Mouse (Mus musculus) kidney, embryonic 16.5 days (tissue): ENCODE data around the gene Lyar. TPM values are rescaled to one million over a fixed set of nuclear protein-coding genes. Genes with fewer than 3 reads are reported as not detected.

ENCODE experiments used
- ATAC-seq: fragments of 200-750 bp; cut with Nextera tagmentation; 2 replicates; pipeline ENCODE4 v1.8.0; 2017; ENCODE audit warnings: moderate TSS enrichment; ENCODE audit not compliant: low FRiP score, low TSS enrichment
- H3K27ac ChIP-seq: fragments of 300-500 bp; sonication (generic); 2 replicates; pipeline ENCODE4 v1.5.1; 2014; ENCODE audit warnings: low read length
- H3K27me3 ChIP-seq: fragments of 300-500 bp; sonication (generic); 2 replicates; pipeline ENCODE4 v1.6.1; 2014; ENCODE audit warnings: low read length, control low read depth, mixed read lengths; ENCODE audit not compliant: insufficient read depth
- H3K36me3 ChIP-seq: fragments of 300-500 bp; sonication (generic); 2 replicates; pipeline ENCODE4 v1.6.1; 2014; ENCODE audit warnings: low read length, control low read depth, mixed read lengths; ENCODE audit not compliant: insufficient read depth
- H3K4me1 ChIP-seq: fragments of 300-500 bp; sonication (generic); 2 replicates; pipeline ENCODE4 v1.6.1; 2014; ENCODE audit warnings: low read length, control low read depth, mixed read lengths; ENCODE audit not compliant: insufficient read depth
- H3K4me2 ChIP-seq: fragments of 300-500 bp; sonication (generic); replicated peaks from 2 replicates; pipeline ENCODE4 v1.6.1; 2014; ENCODE audit warnings: low read depth, low read length
- H3K4me3 ChIP-seq: fragments of 300-500 bp; sonication (generic); 2 replicates; pipeline ENCODE4 v1.5.1; 2014; ENCODE audit warnings: mild to moderate bottlenecking, low read length
- H3K9ac ChIP-seq: fragments of 300-500 bp; sonication (generic); replicated peaks from 2 replicates; pipeline ENCODE4 v1.6.1; 2014; ENCODE audit warnings: low read length
- H3K9me3 ChIP-seq: fragments of 300-500 bp; sonication (generic); 2 replicates; pipeline ENCODE4 v1.6.1; 2016; ENCODE audit warnings: low read length, control low read depth
- WGBS: fragments of 180-500 bp; shearing (Covaris S2); extraction: QIAGEN DNeasy Blood & Tissue Kit; methylation state at CpG from one replicate; pipeline ENCODE4 v1.1.7; 2014; 5-methylcytosine and 5-hydroxymethylcytosine counted together
- polyA plus RNA-seq: library from polyadenylated mRNA; unstranded; fragments of >200 nt; fragmentation: Nextera tagmentation; extraction: Ambion mirVana; gene quantifications from 2 replicates; pipeline ENCODE4 v1.2.1, GENCODE M21; 2015

Gene Lyar
- polyA plus RNA-seq, 1 experiment from 2014 or later, result 82.1 TPM

DNA sequence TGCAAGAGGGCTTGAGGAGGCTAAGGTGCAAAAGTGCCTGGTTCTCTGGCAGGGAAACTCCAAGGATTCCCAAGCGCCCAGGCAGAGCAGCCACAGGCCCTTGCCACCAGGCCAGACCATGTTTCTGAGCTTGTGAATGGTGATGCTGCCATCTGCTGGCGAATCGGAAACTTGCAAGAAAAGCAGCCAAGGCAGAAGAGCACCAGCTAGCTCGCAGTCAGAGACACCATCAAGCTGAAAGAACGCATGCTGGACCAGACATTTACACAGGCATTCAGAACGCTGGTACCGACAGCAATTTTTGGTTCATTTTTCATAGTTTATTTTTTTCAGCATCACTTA is 22.8 kb upstream of the Lyar start:
- Histone ChIP-seq H3K4me1 (no peaks in the 10 kb centered on the region), H3K27ac (no peak overlapping the region), H3K4me3 (no peak overlapping the region), H3K9ac (no peak overlapping the region), H3K9me3 (no peaks in the 10 kb centered on the region), H3K36me3 (peaks cover 21% of the 10 kb centered on the region), H3K4me2 (no peak overlapping the region), H3K27me3 (no peaks in the 10 kb centered on the region)
- 19% methylated on average over 7 of the region's 7 CpGs for WGBS
- peak; percentile 74 for ATAC-seq

DNA sequence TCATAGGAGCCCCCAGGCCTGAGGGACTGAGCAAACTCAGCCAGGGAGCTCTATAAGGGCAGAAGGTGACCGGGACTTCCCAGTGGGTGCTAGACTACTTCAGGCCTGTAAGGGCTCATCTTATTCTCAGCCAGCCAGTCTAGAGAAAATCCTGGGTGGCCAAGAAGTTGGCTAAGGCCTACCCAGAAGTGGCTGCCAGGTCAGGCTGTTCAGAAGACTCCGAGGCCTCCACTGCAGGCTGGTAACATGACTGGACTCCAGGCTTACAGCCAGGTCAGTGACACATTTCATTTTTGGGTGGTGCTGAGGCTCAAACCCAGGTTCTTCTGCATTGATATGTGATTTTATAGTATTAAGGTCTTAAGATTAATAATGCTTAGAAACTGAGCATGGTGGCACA is 20.6 kb upstream of the Lyar start:
- Histone ChIP-seq H3K36me3 (peaks cover 41% of the 10 kb centered on the region), H3K4me1 (no peaks in the 10 kb centered on the region), H3K27ac (no peak overlapping the region), H3K9me3 (no peaks in the 10 kb centered on the region), H3K4me2 (no peak overlapping the region), H3K9ac (no peak overlapping the region), H3K4me3 (no peak overlapping the region), H3K27me3 (no peaks in the 10 kb centered on the region)
- 94% methylated on average over 2 of the region's 2 CpGs for WGBS
- ATAC-seq, result no peak

DNA sequence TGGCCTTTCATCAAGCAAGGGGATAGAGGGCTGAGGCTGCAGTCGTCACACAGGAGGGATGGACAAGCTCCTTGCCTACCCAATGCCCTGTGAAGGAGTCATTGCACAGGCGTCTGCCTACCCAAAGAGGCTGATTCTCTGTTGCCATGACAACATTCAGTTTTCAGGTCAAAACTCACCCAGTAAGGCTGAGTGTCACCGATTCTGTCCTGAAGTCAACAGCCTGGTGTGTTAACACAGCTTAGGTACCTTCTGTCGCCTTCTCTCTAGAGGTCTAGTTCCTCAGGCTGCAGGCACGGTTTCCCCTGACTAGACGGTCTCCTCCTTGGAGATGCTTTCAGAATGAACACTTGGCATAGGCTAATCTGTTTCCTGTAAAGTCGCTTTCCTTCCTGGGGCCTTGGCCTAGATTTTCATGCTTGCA is 15.0 kb upstream of the Lyar start:
- no peak for ATAC-seq
- Histone ChIP-seq H3K27ac (no peak overlapping the region), H3K27me3 (no peaks in the 10 kb centered on the region), H3K9ac (no peak overlapping the region), H3K4me3 (no peak overlapping the region), H3K36me3 (peaks cover 56% of the 10 kb centered on the region), H3K4me2 (no peak overlapping the region), H3K9me3 (no peaks in the 10 kb centered on the region), H3K4me1 (no peaks in the 10 kb centered on the region)
- 84% methylated on average over 7 of the region's 7 CpGs for WGBS

DNA sequence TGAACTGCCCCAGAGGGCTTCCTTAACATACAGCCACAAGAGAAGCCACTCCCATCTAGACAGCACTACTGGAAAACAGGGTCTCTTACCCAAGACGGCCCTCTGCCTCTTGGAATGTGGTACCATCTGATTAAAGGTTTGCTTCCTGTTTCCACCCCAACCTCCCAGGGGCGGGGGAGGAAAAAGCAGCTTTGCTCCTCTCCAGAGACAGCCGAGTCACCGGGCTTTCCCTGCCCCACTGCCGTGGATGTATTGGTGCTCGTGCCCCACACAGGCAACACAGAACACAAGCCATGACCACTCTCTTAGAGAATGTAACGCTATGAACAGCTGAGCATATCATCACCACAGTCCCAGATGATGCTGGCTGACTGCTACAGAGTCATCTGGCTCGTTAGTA is 11.3 kb upstream of the Lyar start:
- H3K9me3 ChIP-seq, result no peaks in the 10 kb centered on the region
- H3K27ac ChIP-seq, result no peak overlapping the region
- H3K4me2 ChIP-seq, result no peak overlapping the region
- H3K9ac ChIP-seq, result no peak overlapping the region
- ATAC-seq, result no peak
- H3K36me3 ChIP-seq, result peaks cover 40% of the 10 kb centered on the region
- no peaks in the 10 kb centered on the region for H3K4me1 ChIP-seq
- H3K27me3 ChIP-seq, result no peaks in the 10 kb centered on the region
- 67% methylated on average over 8 of the region's 8 CpGs for WGBS
- no peak overlapping the region for H3K4me3 ChIP-seq

DNA sequence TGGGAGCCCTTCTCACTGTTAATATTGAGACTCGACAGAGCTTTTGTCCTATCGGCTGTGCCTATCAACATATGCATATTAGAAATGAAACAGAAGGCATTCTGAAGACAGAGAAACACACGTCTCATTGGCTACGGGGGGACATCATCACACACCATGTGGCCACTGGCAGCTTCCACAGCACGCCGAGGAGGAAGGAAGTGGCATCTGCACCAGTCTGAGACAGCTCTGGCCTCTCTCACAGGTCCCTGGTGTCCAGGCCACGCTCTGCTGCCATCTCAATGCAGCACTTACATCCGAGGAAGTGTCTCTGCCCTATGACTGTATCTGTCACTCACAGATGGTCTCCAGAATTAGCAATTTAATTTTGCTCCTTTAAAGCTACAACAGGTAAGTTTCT is 8.6 kb upstream of the Lyar start:
- Histone ChIP-seq H3K4me3 (no peak overlapping the region), H3K9ac (no peak overlapping the region), H3K4me1 (no peaks in the 10 kb centered on the region), H3K9me3 (no peaks in the 10 kb centered on the region), H3K4me2 (no peak overlapping the region), H3K27me3 (no peaks in the 10 kb centered on the region), H3K36me3 (peaks cover 44% of the 10 kb centered on the region), H3K27ac (no peak overlapping the region)
- ATAC-seq, result no peak
- 87% methylated on average over 8 of the region's 8 CpGs for WGBS

DNA sequence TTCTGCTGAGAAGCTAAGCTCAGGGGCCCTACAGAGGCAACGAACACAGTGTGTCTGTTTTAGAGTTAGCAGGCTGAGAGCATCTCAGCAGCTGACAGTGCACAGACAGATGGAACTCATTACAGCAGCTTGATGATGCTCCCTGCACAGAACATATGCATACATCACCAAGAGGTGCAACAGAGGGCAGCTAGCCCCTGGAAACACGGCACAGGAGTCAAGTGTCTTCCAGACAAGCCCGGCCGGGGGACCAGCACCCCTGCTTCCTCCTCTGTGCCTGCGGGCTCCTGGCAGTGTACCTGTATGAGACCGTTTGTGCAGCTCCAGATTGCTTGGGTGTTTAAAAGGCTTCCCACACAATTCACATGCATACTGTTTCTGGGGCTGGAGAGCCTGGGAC is 7.3 kb upstream of the Lyar start:
- ATAC-seq, result no peak
- Histone ChIP-seq H3K9ac (no peak overlapping the region), H3K4me3 (no peak overlapping the region), H3K4me2 (no peak overlapping the region), H3K9me3 (no peaks in the 10 kb centered on the region), H3K27me3 (no peaks in the 10 kb centered on the region), H3K4me1 (no peaks in the 10 kb centered on the region), H3K36me3 (peaks cover 41% of the 10 kb centered on the region), H3K27ac (no peak overlapping the region)
- 83% methylated on average over 6 of the region's 6 CpGs for WGBS

DNA sequence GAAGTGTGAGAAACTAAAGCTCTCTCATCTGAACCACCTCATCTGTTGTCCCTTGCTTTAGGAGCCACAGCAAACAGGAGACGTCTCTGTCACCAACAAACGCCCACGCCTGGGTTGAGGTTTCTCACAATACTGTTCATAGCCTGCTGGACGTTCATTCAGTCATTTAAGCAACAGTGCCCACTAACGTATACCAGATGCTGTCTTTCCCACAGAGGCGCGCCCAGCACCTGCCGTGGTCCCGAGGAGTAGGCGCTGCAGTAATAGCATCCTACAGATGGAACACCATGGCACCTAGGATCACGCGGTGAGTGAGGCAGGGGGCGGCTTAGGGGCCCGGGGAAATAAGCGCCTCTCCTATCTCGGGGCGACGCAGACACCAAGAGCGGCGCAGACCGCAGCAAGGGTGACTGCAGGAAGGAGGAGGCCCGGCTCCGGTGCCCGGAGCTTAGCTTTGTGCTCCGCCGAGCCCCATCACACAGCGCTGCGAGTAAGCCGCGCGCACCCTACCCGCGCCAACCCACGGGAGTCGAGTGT is 431 bp upstream of the Lyar start:
- Histone ChIP-seq H3K9ac (peak overlapping the region; percentile 87), H3K4me2 (peak overlapping the region; percentile 86), H3K4me3 (peak overlapping the region; percentile 93), H3K9me3 (no peaks in the 10 kb centered on the region), H3K27ac (peak overlapping the region; percentile 70), H3K36me3 (peaks cover 14% of the 10 kb centered on the region; the same call in 1 of the 2 replicates), H3K27me3 (no peaks in the 10 kb centered on the region), H3K4me1 (peaks cover 25% of the 10 kb centered on the region)
- WGBS, result under 1% methylated on average over 29 of the region's 35 CpGs
- ATAC-seq, result peak; percentile 78; the same call in 1 of the 2 replicates

DNA sequence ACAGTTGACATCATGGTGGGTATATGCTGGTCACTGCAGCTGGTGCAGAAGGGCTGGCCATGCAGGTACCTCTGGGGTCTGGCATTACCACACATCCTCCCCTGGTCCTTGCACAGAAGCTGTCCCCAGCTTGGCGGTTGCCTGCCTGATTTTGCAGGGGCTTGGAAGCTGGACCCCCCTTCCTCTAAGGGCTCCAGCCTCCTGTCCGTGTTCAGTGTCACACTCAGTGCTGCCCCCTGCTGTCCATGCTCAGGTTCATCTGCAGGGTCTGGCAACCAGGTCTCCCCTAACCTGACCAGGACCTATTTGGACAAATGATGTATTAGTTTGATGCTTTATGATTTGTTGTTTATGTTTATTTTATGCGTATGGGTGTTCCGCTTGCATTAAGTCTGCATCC is 15.2 kb downstream of the Lyar start:
- no peak for ATAC-seq
- 74% methylated on average over 4 of the region's 4 CpGs for WGBS
- Histone ChIP-seq H3K36me3 (peaks cover 43% of the 10 kb centered on the region), H3K4me2 (no peak overlapping the region), H3K27me3 (no peaks in the 10 kb centered on the region), H3K4me3 (no peak overlapping the region), H3K4me1 (no peaks in the 10 kb centered on the region), H3K9ac (no peak overlapping the region), H3K27ac (no peak overlapping the region), H3K9me3 (no peaks in the 10 kb centered on the region)

DNA sequence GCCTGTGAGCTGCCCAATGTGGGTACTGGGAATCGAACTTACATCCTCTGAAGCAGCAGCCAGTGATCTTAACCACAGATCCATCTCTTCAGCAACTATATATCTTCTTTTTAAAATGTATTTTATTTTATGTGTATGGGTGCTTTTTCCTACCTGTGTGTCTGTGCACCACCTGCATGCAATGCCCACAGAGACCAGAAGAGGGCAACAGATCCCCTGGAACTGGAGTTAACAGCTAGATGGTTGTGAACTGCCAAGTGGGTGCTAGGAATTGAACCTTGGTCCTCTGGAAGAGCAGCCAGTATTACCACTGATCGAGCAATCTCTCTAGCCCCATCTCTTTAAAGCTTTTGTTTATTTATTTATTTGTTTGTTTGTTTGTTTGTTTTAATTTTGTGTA is 16.4 kb downstream of the Lyar start:
- WGBS, result 89% methylated on average over 2 of the region's 2 CpGs
- Histone ChIP-seq H3K27ac (no peak overlapping the region), H3K4me2 (no peak overlapping the region)

DNA sequence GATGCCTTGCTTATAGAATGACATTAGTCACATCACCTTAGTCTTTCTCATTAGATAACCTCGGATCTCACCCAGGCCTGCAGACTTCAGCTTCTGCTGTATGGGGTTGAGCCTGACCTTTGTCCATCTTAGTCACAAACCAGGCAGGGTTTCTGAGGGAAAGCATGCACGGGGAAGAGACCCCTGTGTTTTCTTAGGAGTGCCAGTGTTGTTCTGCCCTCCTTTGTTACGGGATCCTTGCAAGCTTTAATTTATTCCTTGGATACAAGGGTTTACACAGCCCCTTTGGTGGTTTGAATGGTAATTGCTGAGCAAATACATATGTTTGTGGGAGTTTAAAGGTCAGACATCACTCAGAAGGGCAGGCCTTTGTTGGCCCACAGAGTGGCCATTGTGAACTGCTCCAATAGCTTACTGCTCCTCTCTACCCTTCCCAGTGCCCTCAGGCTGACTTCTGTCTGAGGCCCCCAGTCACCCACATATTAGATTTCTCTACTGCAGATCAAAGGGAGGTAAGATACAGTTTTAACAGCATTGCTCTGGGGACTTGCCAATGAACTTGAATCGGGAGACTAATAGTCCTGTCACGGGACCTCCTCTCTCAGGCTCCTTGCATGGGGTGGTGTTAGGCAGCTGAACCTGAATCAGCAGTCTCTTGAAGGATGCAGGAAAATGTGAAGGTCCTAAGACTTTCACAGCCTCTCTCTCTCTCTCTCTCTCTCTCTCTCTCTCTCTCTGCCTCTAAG is 20.6 kb downstream of the Lyar start:
- H3K9me3 ChIP-seq, result no peaks in the 10 kb centered on the region
- WGBS, result 6% methylated on average over 5 of the region's 5 CpGs
- no peak overlapping the region for H3K4me3 ChIP-seq
- H3K4me1 ChIP-seq, result no peaks in the 10 kb centered on the region
- no peak overlapping the region for H3K4me2 ChIP-seq
- no peaks in the 10 kb centered on the region for H3K27me3 ChIP-seq
- ATAC-seq, result peak; percentile 67
- peaks cover 9% of the 10 kb centered on the region for H3K36me3 ChIP-seq
- no peak overlapping the region for H3K27ac ChIP-seq
- no peak overlapping the region for H3K9ac ChIP-seq

More for the DNA sequence above, 16.4 kb downstream of the Lyar start:
- Histone ChIP-seq H3K9me3 (no peaks in the 10 kb centered on the region), H3K36me3 (peaks cover 33% of the 10 kb centered on the region), H3K4me1 (no peaks in the 10 kb centered on the region), H3K27me3 (no peaks in the 10 kb centered on the region), H3K4me3 (no peak overlapping the region), H3K9ac (no peak overlapping the region)
- no peak for ATAC-seq
